Mouse (Mus musculus) G1E (cell line): Measurements from ENCODE around the gene Rffl.

Experiments
- CTCF ChIP-seq: IDR thresholded peaks from 2 replicates; pipeline ENCODE4 v1.5.1; 2012; ENCODE audit warnings: low read depth, low read length, inconsistent platforms, mixed read lengths
- GATA1 ChIP-seq: IDR thresholded peaks from 2 replicates; pipeline ENCODE4 v1.6.1; 2012; ENCODE audit warnings: borderline replicate concordance, low read length, inconsistent platforms, mixed read lengths

- no peak for TF ChIP-seq GATA1
- no peak for TF ChIP-seq CTCF
These were observed 39.2 kb upstream of the Rffl start, which contains the start of gene Unc45b for GRCm38 (mm10) chr11:82910250-82910649.
